Mouse (Mus musculus) frontal cortex, adult 2 months (tissue): ENCODE data around the gene Cacng4. TPM values are rescaled to one million over a fixed set of nuclear protein-coding genes. Genes with fewer than 3 reads are reported as not detected.

Source experiments
- polyA plus RNA-seq: library from polyadenylated mRNA; depleted of rRNA; stranded (reverse); fragments of >200 nt; gene quantifications from 2 replicates; pipeline ENCODE4 v1.2.3, GENCODE M21; 2012; rRNA removed

Gene Cacng4
- polyA plus RNA-seq, 1 experiment = 34.8 TPM

Other genes with a start within 250 kb of the Cacng4 start
- gene Helz, start 246.6 kb downstream of the Cacng4 start, polyA plus RNA-seq = 16.3 and 16.6 TPM in 2 replicates
- 0.25 and 0.36 TPM in 2 replicates for gene Cacng1, start 78.0 kb downstream of the Cacng4 start, polyA plus RNA-seq
- 56.4 and 56.5 TPM in 2 replicates for gene Cacng5, start 120.5 kb upstream of the Cacng4 start, polyA plus RNA-seq